Mouse (Mus musculus) forebrain, postnatal 0 days (tissue): ENCODE results near the gene Magi2. TPM values are rescaled to one million over a fixed set of nuclear protein-coding genes. Genes with fewer than 3 reads are reported as not detected.
A peak's percentile ranks its signal among the peaks of the same experiment; 100 is the strongest.

Experiments used
- ATAC-seq: fragments of 200-750 bp; cut with Nextera tagmentation; 2 replicates; pipeline ENCODE4 v1.8.0; 2017; ENCODE audit warnings: mild to moderate bottlenecking, moderate library complexity
- DNase-seq: peaks from one replicate; pipeline ENCODE4 v3.0.0-alpha.2; 2015
- H3K27ac ChIP-seq: fragments of 300-500 bp; sonication (generic); 2 replicates; pipeline ENCODE4 v1.5.1; 2014; ENCODE audit warnings: low read depth, mild to moderate bottlenecking, antibody characterized with exemption, low read length, moderate library complexity, mixed read lengths
- H3K27me3 ChIP-seq: fragments of 300-500 bp; sonication (generic); 2 replicates; pipeline ENCODE4 v1.6.1; 2014; ENCODE audit warnings: mild to moderate bottlenecking, low read length, mixed read lengths; ENCODE audit not compliant: insufficient read depth
- H3K36me3 ChIP-seq: fragments of 300-500 bp; sonication (generic); 2 replicates; pipeline ENCODE4 v1.6.1; 2014; ENCODE audit warnings: mild to moderate bottlenecking, moderate library complexity; ENCODE audit not compliant: insufficient read depth
- H3K4me1 ChIP-seq: fragments of 300-500 bp; sonication (generic); 2 replicates; pipeline ENCODE4 v1.6.1; 2014; ENCODE audit warnings: antibody characterized with exemption; ENCODE audit not compliant: insufficient read depth
- H3K4me2 ChIP-seq: fragments of 300-500 bp; sonication (generic); 2 replicates; pipeline ENCODE4 v1.6.1; 2014; ENCODE audit warnings: low read depth, mild to moderate bottlenecking, moderate library complexity
- H3K4me3 ChIP-seq: fragments of 300-500 bp; sonication (generic); 2 replicates; pipeline ENCODE4 v1.5.1; 2014; ENCODE audit warnings: low read depth, low read length, mixed read lengths
- H3K9ac ChIP-seq: fragments of 300-500 bp; sonication (generic); 2 replicates; pipeline ENCODE4 v1.6.1; 2014; ENCODE audit warnings: mild to moderate bottlenecking
- H3K9me3 ChIP-seq: fragments of 300-500 bp; sonication (generic); 2 replicates; pipeline ENCODE4 v1.6.1; 2016; ENCODE audit warnings: low read length
- CTCF ChIP-seq: sonication (generic); IDR thresholded peaks from 2 replicates; pipeline ENCODE4 v1.5.1; 2016; ENCODE audit warnings: antibody characterized with exemption, control low read depth, low read depth
- WGBS: fragments of 180-500 bp; shearing (Covaris S2); extraction: QIAGEN DNeasy Blood & Tissue Kit; methylation state at CpG from one replicate; pipeline ENCODE4 v1.1.7; 2014; 5-methylcytosine and 5-hydroxymethylcytosine counted together
- polyA plus RNA-seq: library from polyadenylated mRNA; unstranded; fragments of >200 nt; fragmentation: Nextera tagmentation; extraction: Ambion mirVana; gene quantifications from 2 replicates; pipeline ENCODE4 v1.2.1, GENCODE M21; 2015
- total RNA-seq: library from RNA; depleted of rRNA; stranded (reverse); fragments of >200 nt; gene quantifications from 2 replicates; pipeline ENCODE4 v1.2.3, GENCODE M21; 2014

Gene Magi2
- total and polyA plus RNA-seq, 2 experiments from 2014 or later = 17.0 to 62.6 TPM

- H3K36me3 ChIP-seq = no peaks in the 10 kb centered on the region; the same call in 1 of the 2 replicates
- TF ChIP-seq CTCF = no peak
- WGBS = 34% methylated on average over 5 of the region's 5 CpGs
- H3K4me3 ChIP-seq = no peak overlapping the region
- H3K4me2 ChIP-seq = no peak overlapping the region
- no peaks in the 10 kb centered on the region for H3K27me3 ChIP-seq
- H3K9me3 ChIP-seq = no peaks in the 10 kb centered on the region
- ATAC-seq (peak; percentile 81), DNase-seq (no peak)
- no peak overlapping the region for H3K9ac ChIP-seq
- H3K4me1 ChIP-seq = no peaks in the 10 kb centered on the region
- H3K27ac ChIP-seq = no peak overlapping the region
These were observed 1317.5 kb downstream of the Magi2 start for GRCm38 (mm10) chr5:20544374-20544773.

GRCm38 (mm10) chr5:20559378-20559777 lies 1332.5 kb downstream of the Magi2 start:
- no peak for DNase-seq
- no peak for TF ChIP-seq CTCF
- Histone ChIP-seq H3K4me1 (no peaks in the 10 kb centered on the region), H3K27me3 (no peaks in the 10 kb centered on the region), H3K9ac (no peak overlapping the region), H3K36me3 (peaks cover 25% of the 10 kb centered on the region), H3K4me3 (no peak overlapping the region), H3K4me2 (no peak overlapping the region), H3K27ac (no peak overlapping the region), H3K9me3 (no peaks in the 10 kb centered on the region)
- no peak for ATAC-seq
- WGBS = 62% methylated on average over 2 of the region's 2 CpGs

- no peak overlapping the region for H3K9ac ChIP-seq
- no peaks in the 10 kb centered on the region for H3K4me1 ChIP-seq
- H3K36me3 ChIP-seq = peaks cover 23% of the 10 kb centered on the region
- no peak overlapping the region for H3K4me3 ChIP-seq
- H3K27me3 ChIP-seq = no peaks in the 10 kb centered on the region
- ATAC-seq (no peak), DNase-seq (no peak)
- WGBS = 36% methylated on average over 4 of the region's 4 CpGs
- no peak overlapping the region for H3K4me2 ChIP-seq
- H3K27ac ChIP-seq = no peak overlapping the region
- H3K9me3 ChIP-seq = no peaks in the 10 kb centered on the region
- TF ChIP-seq CTCF = no peak
These were observed 1333.0 kb downstream of the Magi2 start for GRCm38 (mm10) chr5:20559821-20560220.

- Histone ChIP-seq H3K27me3 (no peaks in the 10 kb centered on the region), H3K9ac (no peak overlapping the region), H3K9me3 (no peaks in the 10 kb centered on the region), H3K27ac (0 out of 2 replicates have a peak overlapping the region, but pooled peaks have one; percentile 15), H3K4me3 (no peak overlapping the region), H3K4me2 (no peak overlapping the region), H3K36me3 (peaks cover 10% of the 10 kb centered on the region), H3K4me1 (no peaks in the 10 kb centered on the region)
- WGBS = 91% methylated on average over 6 of the region's 6 CpGs
- ATAC-seq (peak; percentile 48), DNase-seq (no peak)
- no peak for TF ChIP-seq CTCF
These were observed 1341.6 kb downstream of the Magi2 start for GRCm38 (mm10) chr5:20568421-20568820.

- TF ChIP-seq CTCF = no peak
- H3K9ac ChIP-seq = no peak overlapping the region
- ATAC-seq = no peak
- H3K9me3 ChIP-seq = no peaks in the 10 kb centered on the region
- 98% methylated on average over 7 of the region's 7 CpGs for WGBS
- DNase-seq = no peak
- no peak overlapping the region for H3K4me2 ChIP-seq
- H3K4me1 ChIP-seq = no peaks in the 10 kb centered on the region
- no peaks in the 10 kb centered on the region for H3K27me3 ChIP-seq
- peaks cover 10% of the 10 kb centered on the region for H3K36me3 ChIP-seq
- H3K27ac ChIP-seq = no peak overlapping the region
- H3K4me3 ChIP-seq = no peak overlapping the region
These were observed 1342.1 kb downstream of the Magi2 start for GRCm38 (mm10) chr5:20568966-20569365.

GRCm38 (mm10) chr5:20574816-20575215 lies 1348.0 kb downstream of the Magi2 start:
- WGBS = 55% methylated on average over 2 of the region's 2 CpGs
- Histone ChIP-seq H3K27me3 (no peaks in the 10 kb centered on the region), H3K9ac (no peak overlapping the region), H3K9me3 (no peaks in the 10 kb centered on the region), H3K4me2 (no peak overlapping the region), H3K27ac (no peak overlapping the region), H3K4me1 (no peaks in the 10 kb centered on the region), H3K4me3 (no peak overlapping the region), H3K36me3 (peaks cover 7% of the 10 kb centered on the region; the same call in 1 of the 2 replicates)
- DNase-seq (no peak), ATAC-seq (no peak)
- TF ChIP-seq CTCF = no peak

GRCm38 (mm10) chr5:20575798-20576197 lies 1349.0 kb downstream of the Magi2 start:
- Histone ChIP-seq H3K9me3 (no peaks in the 10 kb centered on the region), H3K4me3 (no peak overlapping the region), H3K4me1 (no peaks in the 10 kb centered on the region), H3K27ac (no peak overlapping the region), H3K36me3 (peaks cover 5% of the 10 kb centered on the region; the same call in 1 of the 2 replicates), H3K9ac (no peak overlapping the region), H3K27me3 (no peaks in the 10 kb centered on the region), H3K4me2 (no peak overlapping the region)
- no peak for TF ChIP-seq CTCF
- no peak for DNase-seq
- peak; percentile 34; the same call in 1 of the 2 replicates for ATAC-seq
- WGBS = 13% methylated on average over 3 of the region's 3 CpGs
